Mouse (Mus musculus) right cerebral cortex, adult 2 months (tissue): Measurements from ENCODE around the gene Gtpbp1.

ENCODE experiments used
- DNase-seq, 2 experiments: peaks; one replicate each; pipeline ENCODE4 v3.0.0; 2021 to 2022; ENCODE audit warnings: low spot score in 2 of 2

Gene Gtpbp1

GRCm38 (mm10) chr15:79685141-79685641 is 5.5 kb upstream of the Gtpbp1 start:
- DNase-seq = no peak

GRCm38 (mm10) chr15:79686046-79686869 is 4.4 kb upstream of the Gtpbp1 start:
- DNase-seq = peak; percentile 42 to 44

- no peak for DNase-seq
Observed at GRCm38 (mm10) chr15:79687175-79687574, 3.5 kb upstream of the Gtpbp1 start.

GRCm38 (mm10) chr15:79687646-79688267 is 2.9 kb upstream of the Gtpbp1 start, which contains the start of gene Josd1:
Josd1 (minus strand) TSS chr15:79687919.
- peak; percentile 95 to 96 for DNase-seq

- no peak for DNase-seq
Observed at GRCm38 (mm10) chr15:79688268-79688956, 2.2 kb upstream of the Gtpbp1 start.

- no peak for DNase-seq
Observed at GRCm38 (mm10) chr15:79689662-79690425, 801 bp upstream of the Gtpbp1 start.

- peak in 1 of 2 experiments; percentile 17 for DNase-seq
Observed at GRCm38 (mm10) chr15:79691023-79691508, 421 bp downstream of the Gtpbp1 start.

GRCm38 (mm10) chr15:79692334-79692733 is 1.7 kb downstream of the Gtpbp1 start:
- no peak for DNase-seq

GRCm38 (mm10) chr15:79693740-79694139 is 3.1 kb downstream of the Gtpbp1 start:
- DNase-seq = no peak

- no peak for DNase-seq
Observed at GRCm38 (mm10) chr15:79694512-79694911, 3.9 kb downstream of the Gtpbp1 start.

GRCm38 (mm10) chr15:79695516-79695915 is 4.9 kb downstream of the Gtpbp1 start:
- DNase-seq = no peak

GRCm38 (mm10) chr15:79696508-79696907 is 5.9 kb downstream of the Gtpbp1 start:
- DNase-seq = no peak

- no peak for DNase-seq
Observed at GRCm38 (mm10) chr15:79697011-79697410, 6.4 kb downstream of the Gtpbp1 start.

GRCm38 (mm10) chr15:79697558-79698187 is 7.0 kb downstream of the Gtpbp1 start:
- DNase-seq = no peak

- no peak for DNase-seq
Observed at GRCm38 (mm10) chr15:79706603-79707214, 16.1 kb downstream of the Gtpbp1 start.

GRCm38 (mm10) chr15:79708229-79708822 is 17.7 kb downstream of the Gtpbp1 start:
- DNase-seq = no peak

GRCm38 (mm10) chr15:79715646-79716045 is 25.0 kb downstream of the Gtpbp1 start:
- DNase-seq = no peak

- DNase-seq = no peak
Observed at GRCm38 (mm10) chr15:79716710-79717109, 26.1 kb downstream of the Gtpbp1 start.

- DNase-seq = no peak
Observed at GRCm38 (mm10) chr15:79720267-79720666, 29.6 kb downstream of the Gtpbp1 start.

GRCm38 (mm10) chr15:79720796-79721195 is 30.2 kb downstream of the Gtpbp1 start:
- no peak for DNase-seq
